Mouse (Mus musculus): ENCODE data around the gene Pax5. TPM values are rescaled to one million over a fixed set of nuclear protein-coding genes. Genes with fewer than 3 reads are reported as not detected.

The Pax5 gene
- total RNA-seq, 4 experiments from 2014 or later = 0.22 to 2.7 (median 0.55) TPM

GRCm38 (mm10) chr4:44601370-44601769, 108.9 kb downstream of the Pax5 start:
- DNase-seq (ENCODE audit: low spot score) = no peak

GRCm38 (mm10) chr4:44600875-44601274, 109.4 kb downstream of the Pax5 start:
- no peak for DNase-seq (ENCODE audit: low spot score)

DNA sequence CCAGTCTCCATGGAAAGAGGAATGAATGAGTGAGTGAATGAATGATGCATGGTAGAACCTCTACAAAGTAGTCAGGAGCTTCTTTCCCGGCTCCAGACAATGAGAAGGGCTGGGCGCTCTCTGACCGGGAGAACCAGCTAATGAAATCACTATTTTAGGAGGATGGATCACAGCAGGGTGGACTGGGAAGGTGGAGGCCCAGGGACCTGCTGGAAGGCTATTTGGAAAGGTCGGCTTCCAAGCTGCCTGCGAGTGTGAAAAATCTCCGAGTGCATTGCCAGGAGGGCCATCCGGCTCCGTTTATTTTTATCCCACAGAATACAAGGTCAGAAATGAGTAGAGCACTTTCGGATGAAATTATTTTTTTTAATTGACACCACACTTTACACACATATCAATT, 112.3 kb downstream of the Pax5 start:
- no peak for DNase-seq (ENCODE audit: low spot score)

- no peak for DNase-seq (ENCODE audit: low spot score)
Measured at GRCm38 (mm10) chr4:44593091-44593490, 117.2 kb downstream of the Pax5 start.

GRCm38 (mm10) chr4:44582687-44583086, 127.6 kb downstream of the Pax5 start:
- no peak for DNase-seq (ENCODE audit: low spot score)

- DNase-seq (ENCODE audit: low spot score) = no peak
Measured at GRCm38 (mm10) chr4:44578591-44578990, 131.7 kb downstream of the Pax5 start.

GRCm38 (mm10) chr4:44577293-44577692, 133.0 kb downstream of the Pax5 start:
- no peak for DNase-seq (ENCODE audit: low spot score)

- no peak for DNase-seq (ENCODE audit: low spot score)
Measured at GRCm38 (mm10) chr4:44576786-44577185, 133.5 kb downstream of the Pax5 start.

DNA sequence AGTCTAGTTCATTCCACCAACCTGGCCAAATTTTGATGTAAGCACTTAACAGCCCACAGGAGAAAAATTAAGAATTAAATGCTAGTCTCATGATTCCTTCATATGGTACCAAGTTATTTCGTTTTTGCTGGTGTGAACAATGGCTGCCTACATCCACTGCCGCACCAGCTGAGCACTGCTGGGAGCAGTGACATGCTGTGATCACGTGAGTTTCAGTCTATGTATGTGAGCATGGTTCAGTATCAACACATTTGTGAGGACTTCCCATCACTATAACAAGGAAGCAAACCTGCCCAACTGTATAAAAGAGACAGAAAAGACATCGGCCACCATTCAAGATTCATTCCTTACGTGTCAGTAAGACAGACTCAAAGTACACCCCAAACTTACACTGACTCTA, 137.3 kb downstream of the Pax5 start:
- no peak for DNase-seq (ENCODE audit: low spot score)

DNA sequence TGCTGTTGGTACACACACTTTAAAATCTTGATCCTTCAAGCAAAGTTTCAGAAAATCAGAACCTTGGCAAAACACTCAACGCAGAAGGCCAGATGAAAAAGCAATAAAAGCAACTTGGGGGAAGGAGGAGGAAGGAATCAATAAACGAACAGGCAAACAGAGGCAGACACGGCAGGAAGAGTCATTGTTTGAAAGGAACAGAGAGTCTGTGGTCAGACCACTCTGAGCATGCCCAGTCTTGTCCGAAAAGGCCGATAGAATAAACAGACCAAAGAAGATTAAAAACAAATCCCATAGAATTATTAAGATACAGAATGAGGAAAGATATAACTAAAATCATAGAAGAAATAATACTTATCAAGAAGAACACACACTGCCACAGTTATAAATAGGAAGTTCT, 137.9 kb downstream of the Pax5 start:
- DNase-seq (ENCODE audit: low spot score) = no peak

DNA sequence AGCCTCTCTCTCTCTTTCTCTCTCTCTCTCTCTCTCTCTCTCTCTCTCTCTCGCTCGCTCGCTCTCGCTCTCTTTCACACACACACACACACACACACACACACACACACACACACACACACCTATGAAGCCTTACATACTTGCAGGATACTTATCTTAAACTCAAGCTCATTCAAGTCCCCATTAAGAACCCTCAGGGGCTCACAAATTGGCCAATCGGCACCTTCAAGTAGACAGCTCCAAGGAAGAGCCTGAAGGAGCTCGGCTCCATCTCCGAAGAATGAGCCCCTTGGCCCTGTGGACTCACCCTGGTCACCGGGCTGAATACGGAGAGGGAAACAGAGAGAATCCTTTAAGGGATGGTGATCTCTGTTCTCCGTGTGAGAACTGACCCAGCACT, 141.1 kb downstream of the Pax5 start:
- DNase-seq (ENCODE audit: low spot score) = no peak

GRCm38 (mm10) chr4:44568666-44569065, 141.6 kb downstream of the Pax5 start:
- DNase-seq (ENCODE audit: low spot score) = no peak

GRCm38 (mm10) chr4:44566401-44566800, 143.9 kb downstream of the Pax5 start:
- DNase-seq (ENCODE audit: low spot score) = no peak

- DNase-seq (ENCODE audit: low spot score) = no peak
Measured at GRCm38 (mm10) chr4:44565126-44566082, 144.9 kb downstream of the Pax5 start.

DNA sequence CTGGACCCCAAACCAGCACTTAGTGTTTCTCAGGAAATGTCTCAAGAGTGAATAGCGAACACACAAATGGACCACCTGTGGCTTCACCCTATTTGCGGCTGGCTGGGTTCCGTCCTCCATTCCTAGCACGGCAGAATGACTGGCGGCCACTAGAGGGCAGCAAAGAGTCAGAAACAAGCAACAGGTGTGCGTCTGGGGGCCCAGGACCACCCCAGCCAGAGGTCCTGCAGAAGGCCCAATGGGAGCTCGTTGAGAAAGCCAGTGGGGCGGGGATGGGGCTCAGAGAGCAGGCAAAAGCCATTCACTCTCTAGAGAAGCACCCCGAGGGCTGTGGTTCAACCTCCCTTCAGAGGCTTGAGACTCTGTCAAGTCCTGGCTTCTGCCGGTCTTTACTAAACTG, 145.7 kb downstream of the Pax5 start:
- DNase-seq (ENCODE audit: low spot score) = peak; percentile 36

- DNase-seq (ENCODE audit: low spot score) = no peak
Measured at GRCm38 (mm10) chr4:44560956-44561355, 149.3 kb downstream of the Pax5 start.

GRCm38 (mm10) chr4:44558564-44558955, 151.7 kb downstream of the Pax5 start:
- DNase-seq (ENCODE audit: low spot score) = no peak

DNA sequence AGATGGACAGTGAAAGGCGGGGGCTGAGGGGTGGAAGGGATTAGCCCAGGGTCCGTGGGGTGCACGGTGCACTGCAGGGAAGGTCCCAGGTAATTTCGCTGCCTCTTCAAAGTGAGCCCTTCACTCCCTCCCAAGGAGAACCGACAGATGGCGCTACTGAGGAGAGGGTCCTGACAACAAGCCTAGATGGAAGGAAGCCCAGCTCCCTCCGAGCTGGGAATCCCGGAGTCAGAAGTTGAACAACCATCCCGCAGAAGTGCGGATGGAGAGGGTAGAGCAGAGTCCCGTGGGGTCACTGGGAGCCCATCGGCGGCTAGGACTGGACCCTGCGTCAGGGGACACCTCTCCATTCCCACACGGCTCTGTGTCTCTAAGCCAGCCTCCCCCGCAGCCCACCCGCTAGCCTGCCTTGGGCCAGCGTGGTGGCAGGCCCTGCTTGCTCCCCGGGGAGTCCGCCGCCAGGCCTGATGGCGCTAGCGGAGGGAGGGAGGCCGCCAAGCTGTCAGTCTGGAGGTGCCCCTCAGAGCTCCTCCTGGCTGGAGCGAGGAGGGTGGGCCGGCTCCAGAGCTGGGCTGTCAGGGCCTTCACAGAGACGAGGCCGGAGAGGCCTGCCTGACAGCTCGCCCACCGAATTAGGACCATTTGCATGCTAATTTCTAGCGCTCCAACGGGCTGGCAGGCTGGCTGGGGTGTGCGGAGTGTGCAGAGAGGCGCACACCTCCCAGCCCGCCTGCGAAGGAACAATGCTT, 152.3 kb downstream of the Pax5 start:
- DNase-seq (ENCODE audit: low spot score) = no peak

DNA sequence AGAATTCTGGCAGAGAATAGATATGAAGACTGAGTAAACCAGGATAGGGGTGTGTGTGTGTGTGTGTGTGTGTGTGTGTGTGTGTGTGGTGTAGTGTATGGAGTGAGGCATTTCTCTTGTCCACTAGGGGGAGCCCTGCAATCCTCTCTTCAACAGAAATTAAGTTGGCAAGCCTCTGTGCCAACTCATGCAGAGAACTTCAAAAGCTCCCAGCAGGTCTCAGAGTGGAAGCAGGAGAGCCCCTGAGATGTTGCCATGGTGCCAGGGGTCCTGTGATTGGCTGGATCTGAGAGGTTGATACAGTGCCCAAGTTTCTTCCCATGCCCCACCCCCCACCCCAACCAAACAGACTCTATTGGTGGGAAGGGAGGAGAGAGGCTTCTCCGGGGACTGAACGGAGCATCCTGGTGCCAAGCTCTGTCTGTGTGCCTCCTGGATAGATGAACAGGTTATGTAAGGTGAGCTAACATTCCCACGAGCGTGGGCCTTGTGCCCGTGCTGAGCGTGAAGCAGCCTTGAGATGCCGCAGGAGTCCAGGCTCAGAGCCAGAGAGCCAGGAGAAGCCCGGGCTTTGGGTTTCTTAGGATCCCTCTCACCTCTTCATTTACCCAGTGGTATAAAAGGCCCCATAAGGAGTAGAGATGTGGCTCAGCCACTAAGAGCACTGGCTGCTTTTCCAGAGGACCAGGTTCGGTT, 153.6 kb downstream of the Pax5 start:
- DNase-seq (ENCODE audit: low spot score) = no peak

DNA sequence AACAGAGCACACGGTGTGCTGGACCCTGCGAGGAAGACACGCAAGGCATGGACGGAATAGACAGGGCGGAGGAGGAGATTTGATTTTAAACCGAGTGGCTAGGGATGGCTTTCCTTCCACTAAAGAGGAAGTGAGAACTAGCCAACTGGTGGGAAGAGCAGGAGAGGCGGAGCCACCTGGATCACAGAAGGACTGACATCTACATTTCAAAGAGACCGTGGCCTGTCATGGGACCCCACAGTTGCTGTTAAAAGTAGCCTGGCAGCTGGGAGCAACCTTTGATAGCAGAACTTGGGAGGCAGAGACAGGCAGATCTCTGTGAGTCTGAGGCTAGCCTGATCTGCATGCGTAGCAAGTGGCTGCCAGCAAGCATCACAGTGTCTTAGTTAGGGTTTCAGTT, 154.7 kb downstream of the Pax5 start:
- no peak for DNase-seq (ENCODE audit: low spot score)

GRCm38 (mm10) chr4:44551470-44551869, 158.8 kb downstream of the Pax5 start:
- DNase-seq (ENCODE audit: low spot score) = no peak

DNA sequence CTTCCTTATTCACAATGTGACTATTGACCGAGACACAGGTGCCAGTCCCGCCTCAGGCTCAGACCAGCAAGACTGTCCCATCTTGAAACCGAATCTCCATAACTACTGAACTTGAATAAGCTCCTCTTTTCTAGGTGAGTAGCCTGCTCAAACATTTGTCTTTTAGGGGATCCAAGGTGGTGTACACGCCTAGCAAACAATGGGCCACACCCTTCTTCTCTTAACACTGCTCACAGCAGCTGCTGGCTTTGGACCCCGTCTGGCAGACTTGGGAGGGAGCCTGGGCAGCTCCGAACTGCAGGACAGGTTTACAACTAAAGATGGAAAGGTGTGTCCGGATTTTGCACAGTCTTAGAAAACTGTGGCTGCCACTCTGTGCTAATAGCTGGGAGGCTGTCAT, 161.3 kb downstream of the Pax5 start:
- no peak for DNase-seq (ENCODE audit: low spot score)
